Mouse (Mus musculus): ENCODE data around the gene Arl15. TPM values are rescaled to one million over a fixed set of nuclear protein-coding genes. Genes with fewer than 3 reads are reported as not detected.

The Arl15 gene
- polyA plus RNA-seq, 1 experiment from 2014 or later = 18.2 TPM

DNA sequence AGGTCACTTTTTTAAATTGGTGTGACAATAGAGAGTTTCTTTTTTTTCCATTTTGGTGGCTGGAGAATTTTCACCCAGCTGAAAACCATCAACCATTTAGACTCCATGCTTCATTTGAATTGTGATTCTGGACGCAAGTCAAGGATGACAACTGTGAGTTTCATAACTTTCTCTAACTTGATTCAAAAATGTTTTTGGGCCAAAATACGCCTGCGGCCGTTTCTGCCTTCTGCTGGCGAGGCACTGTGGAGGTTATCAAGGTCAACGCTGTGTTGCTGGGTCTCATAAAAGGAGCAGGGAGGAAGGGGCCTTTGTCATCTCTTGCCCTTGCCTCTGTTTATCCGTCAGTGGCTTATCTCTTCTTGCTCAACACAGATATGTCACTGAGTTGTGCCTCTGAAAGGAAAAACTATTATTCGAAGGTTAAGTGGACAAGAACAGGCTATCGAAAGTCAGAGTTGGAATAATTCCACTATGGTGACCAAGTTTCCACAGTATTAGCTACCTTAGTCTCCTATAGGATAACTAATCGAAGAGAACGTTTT is 106.8 kb downstream of the Arl15 start:
- Histone ChIP-seq H3K4me2 (replicated peaks; ENCODE audit: low read depth, low read length) (no peak overlapping the region), H3K27me3 (ENCODE audit: control insufficient read depth, insufficient read depth, low read length) (no peaks in the 10 kb centered on the region), H3K27ac (ENCODE audit: low read depth, low read length) (no peak overlapping the region), H3K36me3 (ENCODE audit: control insufficient read depth, insufficient read depth, low read length) (no peaks in the 10 kb centered on the region), H3K4me1 (ENCODE audit: control insufficient read depth, insufficient read depth, low read length) (no peaks in the 10 kb centered on the region), H3K4me3 (ENCODE audit: low read length) (no peak overlapping the region), H3K9ac (ENCODE audit: low read depth, low read length) (no peak overlapping the region), H3K9me3 (ENCODE audit: control insufficient read depth, low read length) (no peaks in the 10 kb centered on the region)
- ATAC-seq (ENCODE audit: low FRiP score, low TSS enrichment) = no peak
- WGBS = 85% methylated on average over 11 of the region's 11 CpGs

DNA sequence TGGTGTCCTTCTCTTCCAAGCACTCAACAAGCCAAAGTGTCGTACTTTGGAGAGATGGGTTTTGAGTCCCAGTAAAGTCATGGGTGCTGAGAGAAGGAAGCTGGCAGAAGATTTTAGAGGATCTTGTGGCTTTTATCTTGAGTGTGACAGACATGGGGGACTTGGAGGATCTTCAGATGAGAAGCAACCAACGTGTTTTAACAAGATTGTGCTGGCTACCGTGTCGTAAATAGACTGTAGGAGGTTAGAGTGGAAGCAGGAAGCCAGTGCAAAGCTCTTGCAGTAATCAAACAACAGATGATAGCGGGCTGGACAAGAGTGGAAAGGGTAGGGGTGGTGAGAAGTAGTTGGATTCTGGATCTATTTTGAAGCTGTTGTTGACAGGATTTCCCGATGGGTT is 109.0 kb downstream of the Arl15 start:
- 85% methylated on average over 6 of the region's 6 CpGs for WGBS
- no peak for ATAC-seq (ENCODE audit: low FRiP score, low TSS enrichment)

DNA sequence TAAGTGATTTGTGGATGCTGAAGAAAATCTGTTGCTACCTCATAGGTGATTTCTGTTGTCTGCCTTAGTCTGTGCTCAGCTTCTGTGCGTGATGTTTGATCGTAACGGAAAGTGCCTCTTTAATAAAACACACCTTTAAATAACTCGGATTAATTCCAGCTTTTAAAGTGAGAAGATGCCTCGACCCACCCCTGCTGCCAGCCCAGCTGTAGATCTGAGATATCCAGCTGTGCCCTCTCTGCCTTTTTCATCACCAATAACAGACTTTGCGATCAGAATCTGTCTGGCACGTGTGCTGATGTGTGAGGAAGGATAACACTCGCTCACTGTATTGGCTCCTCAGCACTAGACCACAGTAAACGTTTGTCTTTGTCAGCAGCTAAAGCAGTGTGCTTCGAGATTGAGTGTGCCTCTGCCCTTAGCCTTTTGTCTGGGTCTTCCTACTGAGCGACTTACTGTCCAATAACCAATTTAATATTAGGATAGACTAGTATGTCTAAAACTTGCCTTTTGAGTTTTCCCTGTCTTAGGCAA is 117.7 kb downstream of the Arl15 start:
- ATAC-seq (ENCODE audit: low FRiP score, low TSS enrichment) = no peak

More for the DNA sequence above, 109.0 kb downstream of the Arl15 start:
- Histone ChIP-seq H3K4me3 (ENCODE audit: low read length) (no peak overlapping the region), H3K27me3 (ENCODE audit: control insufficient read depth, insufficient read depth, low read length) (no peaks in the 10 kb centered on the region), H3K4me1 (ENCODE audit: control insufficient read depth, insufficient read depth, low read length) (0 out of 2 replicates have a peak, but pooled peaks cover 6% of the 10 kb centered on the region), H3K4me2 (replicated peaks; ENCODE audit: low read depth, low read length) (no peak overlapping the region), H3K27ac (ENCODE audit: low read depth, low read length) (no peak overlapping the region), H3K36me3 (ENCODE audit: control insufficient read depth, insufficient read depth, low read length) (no peaks in the 10 kb centered on the region), H3K9ac (ENCODE audit: low read depth, low read length) (no peak overlapping the region), H3K9me3 (ENCODE audit: control insufficient read depth, low read length) (no peaks in the 10 kb centered on the region)

DNA sequence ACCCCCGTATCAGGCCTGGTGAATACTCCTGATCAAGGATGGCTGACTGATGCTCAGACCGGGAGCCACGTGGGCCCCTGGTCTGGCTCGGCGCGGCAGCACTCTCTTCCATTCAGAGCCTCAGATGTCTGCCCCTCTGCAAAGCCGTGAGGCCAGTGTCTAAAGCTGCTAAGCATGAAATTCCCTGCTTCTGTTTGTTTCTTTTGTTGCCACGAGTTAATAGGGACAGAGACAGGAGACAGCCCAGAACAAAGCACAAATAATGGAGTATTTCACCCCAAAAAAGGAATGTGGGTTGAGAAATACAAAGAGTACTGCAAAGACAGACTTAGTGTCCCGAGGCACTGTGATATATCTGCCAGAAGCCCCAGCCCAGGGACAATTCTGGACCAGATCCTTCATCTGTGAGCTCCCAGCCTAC is 120.3 kb downstream of the Arl15 start:
- no peak for ATAC-seq (ENCODE audit: low FRiP score, low TSS enrichment)
- no peak overlapping the region for H3K4me2 ChIP-seq (replicated peaks; ENCODE audit: low read depth, low read length)
- 53% methylated on average over 9 of the region's 9 CpGs for WGBS
- H3K27ac ChIP-seq (ENCODE audit: low read depth, low read length) = no peak overlapping the region
- H3K4me3 ChIP-seq (ENCODE audit: low read length) = no peak overlapping the region
- no peaks in the 10 kb centered on the region for H3K9me3 ChIP-seq (ENCODE audit: control insufficient read depth, low read length)
- no peak overlapping the region for H3K9ac ChIP-seq (ENCODE audit: low read depth, low read length)
- no peaks in the 10 kb centered on the region for H3K27me3 ChIP-seq (ENCODE audit: control insufficient read depth, insufficient read depth, low read length)
- H3K4me1 ChIP-seq (ENCODE audit: control insufficient read depth, insufficient read depth, low read length) = no peaks in the 10 kb centered on the region
- H3K36me3 ChIP-seq (ENCODE audit: control insufficient read depth, insufficient read depth, low read length) = no peaks in the 10 kb centered on the region

More for the DNA sequence above, 117.7 kb downstream of the Arl15 start:
- no peak overlapping the region for H3K27ac ChIP-seq (ENCODE audit: low read depth, low read length)
- H3K9ac ChIP-seq (ENCODE audit: low read depth, low read length) = no peak overlapping the region
- no peaks in the 10 kb centered on the region for H3K27me3 ChIP-seq (ENCODE audit: control insufficient read depth, insufficient read depth, low read length)
- no peak overlapping the region for H3K4me3 ChIP-seq (ENCODE audit: low read length)
- H3K9me3 ChIP-seq (ENCODE audit: control insufficient read depth, low read length) = no peaks in the 10 kb centered on the region
- 0 out of 2 replicates have a peak, but pooled peaks cover 5% of the 10 kb centered on the region for H3K4me1 ChIP-seq (ENCODE audit: control insufficient read depth, insufficient read depth, low read length)
- H3K4me2 ChIP-seq (replicated peaks; ENCODE audit: low read depth, low read length) = no peak overlapping the region
- no peaks in the 10 kb centered on the region for H3K36me3 ChIP-seq (ENCODE audit: control insufficient read depth, insufficient read depth, low read length)
- 62% methylated on average over 11 of the region's 11 CpGs for WGBS

DNA sequence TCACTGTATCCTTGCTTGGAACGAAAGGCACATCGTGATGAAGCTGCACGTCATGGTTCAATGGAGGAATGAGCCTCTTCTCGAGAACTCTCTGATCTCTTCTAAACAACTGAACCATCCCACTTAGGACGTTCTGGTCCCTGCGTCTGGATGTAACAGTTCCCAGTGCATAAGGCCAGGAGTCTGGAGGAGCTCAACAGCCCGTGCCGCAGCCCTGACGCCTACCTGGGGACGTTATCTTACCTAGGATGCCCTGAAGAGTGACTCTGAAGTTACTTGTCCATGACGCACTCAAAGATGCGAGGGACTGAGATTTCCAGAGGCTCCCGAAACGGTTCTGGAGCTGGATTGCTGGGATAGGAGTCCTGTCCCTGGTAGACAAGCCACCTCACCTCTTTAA is 121.4 kb downstream of the Arl15 start:
- no peaks in the 10 kb centered on the region for H3K27me3 ChIP-seq (ENCODE audit: control insufficient read depth, insufficient read depth, low read length)
- H3K9ac ChIP-seq (ENCODE audit: low read depth, low read length) = no peak overlapping the region
- H3K9me3 ChIP-seq (ENCODE audit: control insufficient read depth, low read length) = no peaks in the 10 kb centered on the region
- H3K4me2 ChIP-seq (replicated peaks; ENCODE audit: low read depth, low read length) = no peak overlapping the region
- no peak overlapping the region for H3K27ac ChIP-seq (ENCODE audit: low read depth, low read length)
- H3K4me3 ChIP-seq (ENCODE audit: low read length) = no peak overlapping the region
- 76% methylated on average over 14 of the region's 14 CpGs for WGBS
- H3K36me3 ChIP-seq (ENCODE audit: control insufficient read depth, insufficient read depth, low read length) = no peaks in the 10 kb centered on the region
- ATAC-seq (ENCODE audit: low FRiP score, low TSS enrichment) = no peak
- H3K4me1 ChIP-seq (ENCODE audit: control insufficient read depth, insufficient read depth, low read length) = no peaks in the 10 kb centered on the region

DNA sequence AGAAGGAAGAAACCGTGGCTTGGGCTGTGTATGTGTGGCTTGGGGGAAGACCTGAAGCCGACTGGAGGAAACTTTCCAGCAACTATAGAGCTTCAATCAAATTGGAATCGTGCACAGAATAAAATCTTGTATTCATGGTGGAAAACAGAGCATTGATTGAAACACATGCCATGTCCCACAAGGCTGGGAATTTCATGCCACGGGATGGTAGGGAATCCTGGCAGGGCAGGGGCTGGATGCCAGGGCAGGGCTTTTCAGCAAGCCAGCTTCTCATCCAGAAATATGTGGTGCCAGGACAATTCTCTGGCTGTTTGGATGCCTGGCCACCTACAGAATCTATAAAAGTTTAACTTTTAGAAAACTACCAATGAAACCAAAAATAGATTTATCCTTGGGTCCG is 122.5 kb downstream of the Arl15 start:
- no peaks in the 10 kb centered on the region for H3K36me3 ChIP-seq (ENCODE audit: control insufficient read depth, insufficient read depth, low read length)
- no peak for ATAC-seq (ENCODE audit: low FRiP score, low TSS enrichment)
- no peak overlapping the region for H3K4me2 ChIP-seq (replicated peaks; ENCODE audit: low read depth, low read length)
- H3K9me3 ChIP-seq (ENCODE audit: control insufficient read depth, low read length) = no peaks in the 10 kb centered on the region
- no peak overlapping the region for H3K27ac ChIP-seq (ENCODE audit: low read depth, low read length)
- no peak overlapping the region for H3K4me3 ChIP-seq (ENCODE audit: low read length)
- H3K27me3 ChIP-seq (ENCODE audit: control insufficient read depth, insufficient read depth, low read length) = no peaks in the 10 kb centered on the region
- no peak overlapping the region for H3K9ac ChIP-seq (ENCODE audit: low read depth, low read length)
- WGBS = 91% methylated on average over 5 of the region's 5 CpGs
- H3K4me1 ChIP-seq (ENCODE audit: control insufficient read depth, insufficient read depth, low read length) = no peaks in the 10 kb centered on the region

DNA sequence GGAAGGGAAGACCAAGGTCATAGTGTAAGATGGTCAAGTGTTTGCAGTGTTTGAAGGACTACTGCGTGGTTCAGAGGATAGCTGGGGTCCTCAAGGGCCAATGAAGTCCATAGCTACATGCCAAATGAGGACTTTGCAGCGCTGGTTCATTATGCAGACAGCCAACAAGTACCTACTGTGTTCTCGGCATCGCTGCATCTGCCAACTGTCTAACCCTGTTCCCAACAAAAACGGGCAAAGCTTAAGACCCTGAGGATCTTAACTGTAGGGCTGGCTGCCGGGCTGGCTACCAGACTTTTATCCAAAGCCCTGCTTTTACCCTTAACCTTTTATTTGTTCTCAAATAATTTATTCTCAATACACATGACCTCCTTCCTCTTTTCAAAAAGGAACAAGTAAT is 123.1 kb downstream of the Arl15 start:
- Histone ChIP-seq H3K4me2 (replicated peaks; ENCODE audit: low read depth, low read length) (no peak overlapping the region), H3K4me3 (ENCODE audit: low read length) (no peak overlapping the region), H3K27me3 (ENCODE audit: control insufficient read depth, insufficient read depth, low read length) (no peaks in the 10 kb centered on the region), H3K27ac (ENCODE audit: low read depth, low read length) (no peak overlapping the region), H3K9ac (ENCODE audit: low read depth, low read length) (no peak overlapping the region), H3K9me3 (ENCODE audit: control insufficient read depth, low read length) (no peaks in the 10 kb centered on the region), H3K36me3 (ENCODE audit: control insufficient read depth, insufficient read depth, low read length) (no peaks in the 10 kb centered on the region), H3K4me1 (ENCODE audit: control insufficient read depth, insufficient read depth, low read length) (no peaks in the 10 kb centered on the region)
- WGBS = 90% methylated on average over 6 of the region's 6 CpGs
- ATAC-seq (ENCODE audit: low FRiP score, low TSS enrichment) = no peak

DNA sequence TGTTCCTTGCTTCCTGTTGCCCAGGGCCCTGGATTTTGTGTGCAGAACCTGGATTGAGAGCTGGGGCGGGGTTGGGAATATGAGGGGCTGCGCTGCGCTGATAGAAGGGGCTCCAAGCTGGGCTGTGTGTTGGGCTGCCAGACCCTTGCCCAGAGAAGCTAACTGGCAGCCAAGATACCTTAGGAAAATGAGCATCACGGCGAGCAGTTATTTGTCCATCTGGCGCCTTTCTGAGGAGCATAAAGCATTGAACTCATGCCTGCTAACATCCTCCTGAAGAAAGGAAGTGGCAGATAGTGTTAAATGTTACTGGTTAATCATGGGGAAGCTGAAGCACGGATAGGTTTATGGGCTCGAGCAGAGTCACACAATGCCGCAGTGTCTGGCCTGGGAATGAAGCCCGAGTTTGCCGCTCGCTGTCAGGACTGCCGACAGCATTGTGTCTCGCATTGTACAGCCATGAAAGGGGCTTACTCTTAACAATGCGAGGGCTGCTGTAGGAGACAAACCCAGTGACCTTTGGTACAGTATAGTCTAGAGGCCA is 123.6 kb downstream of the Arl15 start:
- Histone ChIP-seq H3K4me1 (ENCODE audit: control insufficient read depth, insufficient read depth, low read length) (no peaks in the 10 kb centered on the region), H3K4me2 (replicated peaks; ENCODE audit: low read depth, low read length) (no peak overlapping the region), H3K9me3 (ENCODE audit: control insufficient read depth, low read length) (no peaks in the 10 kb centered on the region), H3K36me3 (ENCODE audit: control insufficient read depth, insufficient read depth, low read length) (no peaks in the 10 kb centered on the region), H3K9ac (ENCODE audit: low read depth, low read length) (no peak overlapping the region), H3K27ac (ENCODE audit: low read depth, low read length) (no peak overlapping the region), H3K27me3 (ENCODE audit: control insufficient read depth, insufficient read depth, low read length) (no peaks in the 10 kb centered on the region), H3K4me3 (ENCODE audit: low read length) (no peak overlapping the region)
- no peak for ATAC-seq (ENCODE audit: low FRiP score, low TSS enrichment)
- 62% methylated on average over 15 of the region's 15 CpGs for WGBS

DNA sequence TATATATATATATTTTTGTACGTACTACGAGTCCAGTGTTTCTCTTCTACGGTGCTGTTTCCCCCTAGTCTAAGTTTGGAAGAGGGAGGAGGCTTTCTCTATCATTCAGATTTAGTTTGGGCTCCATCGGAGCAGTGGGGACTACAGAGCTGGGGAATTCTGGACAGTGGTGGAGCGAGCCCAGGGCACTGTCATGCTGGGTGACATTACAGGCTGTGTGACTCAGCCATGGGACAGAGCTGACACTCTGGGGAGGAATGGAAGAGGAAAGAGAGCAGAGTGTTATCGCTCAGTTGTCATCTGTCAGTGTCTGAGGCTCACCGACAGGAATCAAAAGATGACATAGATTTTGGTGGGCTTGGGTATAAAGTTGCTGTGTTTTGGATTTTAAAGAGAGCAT is 124.4 kb downstream of the Arl15 start:
- H3K4me2 ChIP-seq (replicated peaks; ENCODE audit: low read depth, low read length) = no peak overlapping the region
- no peaks in the 10 kb centered on the region for H3K27me3 ChIP-seq (ENCODE audit: control insufficient read depth, insufficient read depth, low read length)
- no peak overlapping the region for H3K9ac ChIP-seq (ENCODE audit: low read depth, low read length)
- no peaks in the 10 kb centered on the region for H3K36me3 ChIP-seq (ENCODE audit: control insufficient read depth, insufficient read depth, low read length)
- no peak for ATAC-seq (ENCODE audit: low FRiP score, low TSS enrichment)
- whole genome bisulfite sequencing = 86% methylated on average over 7 of the region's 7 CpGs
- no peaks in the 10 kb centered on the region for H3K9me3 ChIP-seq (ENCODE audit: control insufficient read depth, low read length)
- H3K4me3 ChIP-seq (ENCODE audit: low read length) = no peak overlapping the region
- H3K27ac ChIP-seq (ENCODE audit: low read depth, low read length) = no peak overlapping the region
- no peaks in the 10 kb centered on the region for H3K4me1 ChIP-seq (ENCODE audit: control insufficient read depth, insufficient read depth, low read length)
